Mouse (Mus musculus) embryonic fibroblast, embryonic 13.5 days (primary cell): ENCODE data around the gene C130050O18Rik.

Source experiments
- CTCF ChIP-seq: IDR thresholded peaks from 2 replicates; pipeline ENCODE4 v1.5.1; 2011; ENCODE audit warnings: mild to moderate bottlenecking, control low read depth, low read length, moderate library complexity, borderline replicate concordance; ENCODE audit not compliant: insufficient read depth
- POLR2A ChIP-seq: IDR thresholded peaks from 2 replicates; pipeline ENCODE4 v1.6.1; 2011; ENCODE audit warnings: low read depth, mild to moderate bottlenecking, control low read depth, low read length, moderate library complexity

- TF ChIP-seq CTCF (no peak), POLR2A (no peak)
Observed at GRCm38 (mm10) chr5:139386047-139386446, 19.0 kb upstream of the C130050O18Rik start.
